Mouse (Mus musculus) adipocyte (in vitro differentiated cells): ENCODE measurements at regions not wholly inside any gene's neighbourhood (a gene's known extent, or its start where the extent isn't known, plus 50 kb on each side); places are given as distances from the start of the nearest gene placed in this dataset.

Experiments
- DNase-seq: peaks from one replicate; pipeline ENCODE4 v3.0.0-alpha.2; 2016; ENCODE audit warnings: low spot score

GRCm38 (mm10) chr6:6291781-6292180 lies 74.8 kb upstream of the Slc25a13 start:
- no peak for DNase-seq

DNA sequence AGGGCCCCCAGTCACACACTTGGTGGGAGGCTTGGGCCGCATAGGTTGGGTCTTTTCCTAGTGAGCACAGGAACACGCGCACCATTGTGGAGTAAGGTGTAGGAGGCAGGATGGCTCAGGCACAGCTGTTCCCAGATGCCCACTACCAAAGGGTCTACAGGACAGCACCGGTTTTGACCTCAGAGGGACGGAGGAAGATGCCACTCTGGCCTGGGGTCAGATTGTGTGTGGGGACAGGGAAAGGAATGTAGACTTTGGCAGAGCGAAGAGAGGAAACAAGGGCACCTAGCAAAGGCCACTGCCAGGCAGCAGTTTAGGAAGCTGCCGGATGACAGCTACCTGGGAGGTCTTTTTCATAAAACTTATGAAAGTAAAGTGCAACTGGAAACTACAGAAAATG lies 73.5 kb upstream of the Slc25a13 start:
- DNase-seq, result no peak

- peak; percentile 58 for DNase-seq
Measured at GRCm38 (mm10) chr6:6289806-6290205, 72.8 kb upstream of the Slc25a13 start.

DNA sequence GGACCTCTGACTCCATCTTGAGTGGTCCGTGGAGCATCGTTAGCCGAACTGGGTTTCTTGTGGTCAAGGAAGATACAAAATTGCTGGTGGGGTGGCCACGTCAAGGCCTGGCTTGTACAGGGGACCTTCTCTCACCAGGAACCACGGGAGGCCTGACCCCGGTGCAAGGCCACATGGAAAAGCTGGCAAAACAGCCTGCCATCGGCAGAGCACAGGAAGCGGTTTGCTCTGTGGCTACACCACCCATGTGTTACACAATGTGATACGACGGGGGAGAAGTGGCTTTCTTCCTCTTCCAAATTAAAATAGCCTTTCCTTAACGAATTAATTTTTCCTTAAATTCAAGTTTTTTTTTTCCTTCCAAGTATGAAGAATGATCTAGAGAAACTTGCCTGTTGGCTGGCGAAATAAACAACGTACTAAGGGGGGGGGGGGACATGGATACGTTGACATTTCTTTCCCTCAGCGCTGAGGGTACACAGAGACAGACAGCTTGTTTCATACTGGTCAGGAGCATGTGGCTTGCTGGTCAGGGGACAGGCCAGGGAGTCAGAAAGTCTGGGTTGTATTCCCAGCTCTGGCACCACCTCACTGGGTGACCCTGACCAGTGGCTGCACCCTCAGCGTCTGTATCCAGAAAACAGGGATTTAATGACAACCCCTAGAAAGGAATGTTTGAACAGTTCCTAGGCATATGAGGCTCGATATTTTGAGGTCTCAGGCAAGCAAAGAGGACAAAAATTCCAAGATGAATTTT lies 64.0 kb upstream of the Slc25a13 start:
- no peak for DNase-seq

GRCm38 (mm10) chr6:6279646-6280045 lies 62.7 kb upstream of the Slc25a13 start:
- DNase-seq, result no peak

DNA sequence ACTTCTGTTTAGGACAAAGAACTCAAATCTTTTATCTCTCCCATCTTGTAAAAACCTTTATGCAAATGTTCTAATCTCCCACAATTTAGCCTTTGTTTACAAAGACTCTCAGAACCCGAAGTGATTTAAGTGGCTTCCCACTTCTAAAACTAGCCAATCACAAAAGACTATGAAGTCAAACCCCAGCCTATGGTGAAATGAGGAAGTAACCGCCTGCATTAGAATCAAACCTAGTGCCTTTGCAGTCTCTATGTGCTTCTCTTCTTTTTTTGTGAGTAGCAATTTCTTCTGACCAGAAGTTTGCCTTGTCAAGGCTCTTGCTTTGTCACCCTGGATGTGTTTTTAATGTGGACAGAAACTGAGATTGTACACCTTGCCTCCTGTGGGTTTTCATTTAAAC lies 53.6 kb upstream of the Slc25a13 start:
- DNase-seq, result no peak
